Mouse (Mus musculus) heart, embryonic 14.5 days (tissue): ENCODE results near the gene Fpr3. TPM values are rescaled to one million over a fixed set of nuclear protein-coding genes. Genes with fewer than 3 reads are reported as not detected.
"Not testable (repeated sequence)": the region's sequence is repeated elsewhere in the genome, so short reads cannot be mapped to it uniquely, and the experiment has no call there.

Source experiments
- ATAC-seq: fragments of 200-750 bp; cut with Nextera tagmentation; 2 replicates; pipeline ENCODE4 v1.8.0; 2017; ENCODE audit warnings: low read depth, moderate TSS enrichment; ENCODE audit not compliant: insufficient number of reproducible peaks, insufficient read depth, low FRiP score
- H3K27ac ChIP-seq, 2 experiments: fragments of 200-500 bp in 1 of 2; fragments of 300-500 bp in 1 of 2; sonication (generic) in 1 of 2; replicated peaks in 1 of 2; 2 replicates each; pipeline ENCODE4 v1.5.1; 2012 to 2014; ENCODE audit warnings: low read depth in 2 of 2, low read length in 2 of 2, control low read depth in 1 of 2, mild to moderate bottlenecking in 1 of 2, mixed read lengths in 1 of 2; ENCODE audit not compliant: control insufficient read depth in 1 of 2, insufficient read depth in 1 of 2
- H3K27me3 ChIP-seq: fragments of 300-500 bp; sonication (generic); 2 replicates; pipeline ENCODE4 v1.6.1; 2014; ENCODE audit warnings: mild to moderate bottlenecking, low read length, control low read depth; ENCODE audit not compliant: control insufficient read depth, insufficient read depth
- H3K36me3 ChIP-seq: fragments of 300-500 bp; sonication (generic); 2 replicates; pipeline ENCODE4 v1.6.1; 2014; ENCODE audit warnings: mild to moderate bottlenecking, control low read depth, low read length, mixed read lengths; ENCODE audit not compliant: control insufficient read depth, insufficient read depth
- H3K4me1 ChIP-seq, 2 experiments: fragments of 200-500 bp in 1 of 2; fragments of 300-500 bp in 1 of 2; sonication (generic) in 1 of 2; 2 replicates each; pipeline ENCODE4 v1.6.1; 2012 to 2014; ENCODE audit warnings: low read length in 2 of 2, control low read depth in 1 of 2, mixed read lengths in 1 of 2; ENCODE audit not compliant: control insufficient read depth in 2 of 2, insufficient read depth in 2 of 2
- H3K4me2 ChIP-seq: fragments of 300-500 bp; sonication (generic); 2 replicates; pipeline ENCODE4 v1.6.1; 2014; ENCODE audit warnings: mild to moderate bottlenecking, low read length
- H3K4me3 ChIP-seq, 2 experiments: fragments of 200-500 bp in 1 of 2; fragments of 300-500 bp in 1 of 2; sonication (generic) in 1 of 2; 2 replicates each; pipeline ENCODE4 v1.5.1; 2012 to 2014; ENCODE audit warnings: low read length in 2 of 2, mild to moderate bottlenecking in 2 of 2, control low read depth in 1 of 2, low read depth in 1 of 2, moderate library complexity in 1 of 2; ENCODE audit not compliant: control insufficient read depth in 1 of 2, insufficient read depth in 1 of 2
- H3K9ac ChIP-seq: fragments of 300-500 bp; sonication (generic); 2 replicates; pipeline ENCODE4 v1.6.1; 2014; ENCODE audit warnings: mild to moderate bottlenecking, low read length
- H3K9me3 ChIP-seq: fragments of 300-500 bp; sonication (generic); 2 replicates; pipeline ENCODE4 v1.6.1; 2016; ENCODE audit warnings: low read length, control low read depth; ENCODE audit not compliant: control insufficient read depth
- WGBS: fragments of 180-500 bp; shearing (Covaris S2); extraction: QIAGEN DNeasy Blood & Tissue Kit; methylation state at CpG from one replicate; pipeline ENCODE4 v1.1.7; 2014; 5-methylcytosine and 5-hydroxymethylcytosine counted together
- polyA plus RNA-seq: library from polyadenylated mRNA; unstranded; fragments of >200 nt; fragmentation: Nextera tagmentation; extraction: Ambion mirVana; gene quantifications from 2 replicates; pipeline ENCODE4 v1.2.1, GENCODE M21; 2014

Gene Fpr3
- polyA plus RNA-seq, 1 experiment from 2014 or later: not detected

- H3K27me3 ChIP-seq: no peaks in the 10 kb centered on the region
- no peaks in the 10 kb centered on the region for H3K36me3 ChIP-seq
- H3K27ac ChIP-seq: no peak overlapping the region
- no peaks in the 10 kb centered on the region for H3K9me3 ChIP-seq
- H3K4me2 ChIP-seq: no peak overlapping the region
- no peak overlapping the region for H3K9ac ChIP-seq
- H3K4me1 ChIP-seq: no peaks in the 10 kb centered on the region
- no peak overlapping the region for H3K4me3 ChIP-seq
- ATAC-seq: no peak
These were observed 30.1 kb downstream of the Fpr3 start for GRCm38 (mm10) chr17:17917782-17918181.

GRCm38 (mm10) chr17:17973443-17973842 is 85.8 kb downstream of the Fpr3 start:
- Histone ChIP-seq H3K27ac (no peak overlapping the region), H3K27me3 (no peaks in the 10 kb centered on the region), H3K4me3 (no peak overlapping the region), H3K4me2 (no peak overlapping the region), H3K9ac (no peak overlapping the region), H3K4me1 (no peaks in the 10 kb centered on the region), H3K9me3 (peaks cover 4% of the 10 kb centered on the region), H3K36me3 (no peaks in the 10 kb centered on the region)
- no peak for ATAC-seq
- 6% methylated on average over 1 of the region's 1 CpGs for WGBS

- H3K27ac ChIP-seq, H3K9me3 ChIP-seq, H3K4me1 ChIP-seq, H3K9ac ChIP-seq, H3K4me2 ChIP-seq, H3K27me3 ChIP-seq, ATAC-seq, H3K4me3 ChIP-seq, H3K36me3 ChIP-seq: not testable (repeated sequence)
- WGBS: 66% methylated on average over 2 of the region's 2 CpGs
These were observed 93.6 kb downstream of the Fpr3 start for GRCm38 (mm10) chr17:17981232-17981631.

GRCm38 (mm10) chr17:18004752-18005151 is 117.1 kb downstream of the Fpr3 start:
- H3K27ac ChIP-seq: no peak overlapping the region
- H3K4me3 ChIP-seq: no peak overlapping the region
- no peaks in the 10 kb centered on the region for H3K4me1 ChIP-seq
- ATAC-seq: no peak
- no peak overlapping the region for H3K4me2 ChIP-seq
- H3K9me3 ChIP-seq: 0 out of 2 replicates have a peak, but pooled peaks cover 2% of the 10 kb centered on the region
- H3K36me3 ChIP-seq: no peaks in the 10 kb centered on the region
- 62% methylated on average over 1 of the region's 1 CpGs for WGBS
- no peak overlapping the region for H3K9ac ChIP-seq
- H3K27me3 ChIP-seq: no peaks in the 10 kb centered on the region

Other genes with a start within 250 kb of the Fpr3 start
- not detected in 2 replicates for gene Vmn2r90, start 184.1 kb upstream of the Fpr3 start, polyA plus RNA-seq
- 18.1 and 20.5 TPM in 2 replicates for gene Spaca6, start 60.7 kb upstream of the Fpr3 start, polyA plus RNA-seq
- 0.78 and 1.1 TPM in 2 replicates for gene Has1, start 32.6 kb upstream of the Fpr3 start, polyA plus RNA-seq
- 0.15 and 0.20 TPM in 2 replicates for gene Fpr1, start 3.9 kb upstream of the Fpr3 start, polyA plus RNA-seq
- gene Fpr2, start within 50 bp of the Fpr3 start, polyA plus RNA-seq: 0.41 TPM in 1 of 2 replicates, not detected in the other
- gene Fpr-rs4, start 133.9 kb downstream of the Fpr3 start, polyA plus RNA-seq: not detected in 2 replicates
- gene Vmn2r124, start 161.6 kb downstream of the Fpr3 start, polyA plus RNA-seq: not detected in 2 replicates
- gene Vmn2r91, start 197.2 kb downstream of the Fpr3 start, polyA plus RNA-seq: not detected in 2 replicates